Mouse (Mus musculus) heart, embryonic 11.5 days (tissue): Measurements from ENCODE around the gene Cracr2a. TPM values are rescaled to one million over a fixed set of nuclear protein-coding genes. Genes with fewer than 3 reads are reported as not detected.

Experiments used
- ATAC-seq: fragments of 200-750 bp; cut with Nextera tagmentation; replicated peaks from 2 replicates; pipeline ENCODE4 v1.8.0; 2017; ENCODE audit warnings: moderate library complexity; ENCODE audit not compliant: insufficient number of reproducible peaks, low FRiP score, low TSS enrichment
- H3K27ac ChIP-seq: fragments of 300-500 bp; sonication (generic); 2 replicates; pipeline ENCODE4 v1.5.1; 2014; ENCODE audit warnings: mild to moderate bottlenecking, low read depth, low read length
- H3K27me3 ChIP-seq: fragments of 300-500 bp; sonication (generic); 2 replicates; pipeline ENCODE4 v1.6.1; 2014; ENCODE audit warnings: mild to moderate bottlenecking, low read length, mixed read lengths; ENCODE audit not compliant: control insufficient read depth, insufficient read depth
- H3K36me3 ChIP-seq: fragments of 300-500 bp; sonication (generic); 2 replicates; pipeline ENCODE4 v1.6.1; 2014; ENCODE audit warnings: mild to moderate bottlenecking, low read length, moderate library complexity, mixed read lengths; ENCODE audit not compliant: control insufficient read depth, insufficient read depth
- H3K4me1 ChIP-seq: fragments of 300-500 bp; sonication (generic); 2 replicates; pipeline ENCODE4 v1.6.1; 2014; ENCODE audit warnings: low read length; ENCODE audit not compliant: control insufficient read depth, insufficient read depth
- H3K4me2 ChIP-seq: fragments of 300-500 bp; sonication (generic); 2 replicates; pipeline ENCODE4 v1.6.1; 2014; ENCODE audit warnings: mild to moderate bottlenecking, moderate library complexity
- H3K4me3 ChIP-seq: fragments of 300-500 bp; sonication (generic); 2 replicates; pipeline ENCODE4 v1.5.1; 2014; ENCODE audit warnings: low read depth, low read length
- H3K9ac ChIP-seq: fragments of 300-500 bp; sonication (generic); 2 replicates; pipeline ENCODE4 v1.6.1; 2014; ENCODE audit warnings: mild to moderate bottlenecking, low read depth, low read length, moderate library complexity
- H3K9me3 ChIP-seq: fragments of 300-500 bp; sonication (generic); replicated peaks from 2 replicates; pipeline ENCODE4 v1.6.1; 2016; ENCODE audit warnings: low read length; ENCODE audit not compliant: control insufficient read depth
- WGBS: fragments of 180-500 bp; shearing (Covaris S2); extraction: QIAGEN DNeasy Blood & Tissue Kit; methylation state at CpG from one replicate; pipeline ENCODE4 v1.1.7; 2014; ENCODE audit not compliant: insufficient replicate concordance; 5-methylcytosine and 5-hydroxymethylcytosine counted together
- polyA plus RNA-seq: library from polyadenylated mRNA; unstranded; fragments of >200 nt; fragmentation: Nextera tagmentation; extraction: Ambion mirVana; gene quantifications from 2 replicates; pipeline ENCODE4 v1.2.1, GENCODE M21; 2014

Cracr2a gene
- polyA plus RNA-seq, 1 experiment from 2014 or later, result 0.93 TPM

GRCm38 (mm10) chr6:127657152-127657551, 96.0 kb downstream of the Cracr2a start:
- H3K27me3 ChIP-seq, result no peaks in the 10 kb centered on the region
- H3K4me3 ChIP-seq, result no peak overlapping the region
- H3K4me1 ChIP-seq, result no peaks in the 10 kb centered on the region
- no peak for ATAC-seq
- H3K27ac ChIP-seq, result no peak overlapping the region
- WGBS, result 85% methylated on average over 11 of the region's 11 CpGs
- H3K4me2 ChIP-seq, result no peak overlapping the region
- peaks cover 6% of the 10 kb centered on the region for H3K36me3 ChIP-seq
- no peak overlapping the region for H3K9ac ChIP-seq
- H3K9me3 ChIP-seq, result peaks cover 7% of the 10 kb centered on the region; the same call in 1 of the 2 replicates

GRCm38 (mm10) chr6:127659472-127659871, 98.3 kb downstream of the Cracr2a start:
- Histone ChIP-seq H3K4me1 (0 out of 2 replicates have a peak, but pooled peaks cover 3% of the 10 kb centered on the region), H3K27ac (no peak overlapping the region), H3K36me3 (peaks cover under 1% of the 10 kb centered on the region; the same call in 1 of the 2 replicates), H3K9ac (no peak overlapping the region), H3K4me2 (no peak overlapping the region), H3K9me3 (no peaks in the 10 kb centered on the region; the same call in 1 of the 2 replicates), H3K4me3 (no peak overlapping the region), H3K27me3 (0 out of 2 replicates have a peak, but pooled peaks cover under 1% of the 10 kb centered on the region)
- ATAC-seq, result no peak
- WGBS, result 73% methylated on average over 5 of the region's 5 CpGs

GRCm38 (mm10) chr6:127659966-127660365, 98.8 kb downstream of the Cracr2a start:
- no peak for ATAC-seq
- Histone ChIP-seq H3K9me3 (no peaks in the 10 kb centered on the region), H3K4me2 (no peak overlapping the region), H3K4me1 (0 out of 2 replicates have a peak, but pooled peaks cover 3% of the 10 kb centered on the region), H3K9ac (no peak overlapping the region), H3K27me3 (0 out of 2 replicates have a peak, but pooled peaks cover 3% of the 10 kb centered on the region), H3K36me3 (no peaks in the 10 kb centered on the region), H3K4me3 (no peak overlapping the region), H3K27ac (no peak overlapping the region)
- WGBS, result 79% methylated on average over 4 of the region's 4 CpGs

- H3K4me3 ChIP-seq, result no peak overlapping the region
- H3K36me3 ChIP-seq, result no peaks in the 10 kb centered on the region
- no peak overlapping the region for H3K9ac ChIP-seq
- no peak overlapping the region for H3K4me2 ChIP-seq
- 74% methylated on average over 7 of the region's 7 CpGs for WGBS
- 0 out of 2 replicates have a peak, but pooled peaks cover 3% of the 10 kb centered on the region for H3K27me3 ChIP-seq
- 0 out of 2 replicates have a peak, but pooled peaks cover 3% of the 10 kb centered on the region for H3K4me1 ChIP-seq
- no peaks in the 10 kb centered on the region for H3K9me3 ChIP-seq
- ATAC-seq, result no peak
- H3K27ac ChIP-seq, result no peak overlapping the region
Observed at GRCm38 (mm10) chr6:127661717-127662292, 100.7 kb downstream of the Cracr2a start.

- 44% methylated on average over 7 of the region's 7 CpGs for WGBS
- Histone ChIP-seq H3K9ac (no peak overlapping the region), H3K4me3 (no peak overlapping the region), H3K9me3 (no peaks in the 10 kb centered on the region), H3K36me3 (no peaks in the 10 kb centered on the region), H3K4me1 (peaks cover 3% of the 10 kb centered on the region; the same call in 1 of the 2 replicates), H3K27me3 (0 out of 2 replicates have a peak, but pooled peaks cover 3% of the 10 kb centered on the region), H3K4me2 (no peak overlapping the region), H3K27ac (no peak overlapping the region)
- ATAC-seq, result no peak
Observed at GRCm38 (mm10) chr6:127663263-127663662, 102.1 kb downstream of the Cracr2a start.

GRCm38 (mm10) chr6:127669313-127669712, 108.2 kb downstream of the Cracr2a start:
- H3K9me3 ChIP-seq, result no peaks in the 10 kb centered on the region
- no peaks in the 10 kb centered on the region for H3K36me3 ChIP-seq
- H3K4me3 ChIP-seq, result no peak overlapping the region
- no peak for ATAC-seq
- 85% methylated on average over 4 of the region's 4 CpGs for WGBS
- H3K4me1 ChIP-seq, result no peaks in the 10 kb centered on the region; the same call in 1 of the 2 replicates
- no peak overlapping the region for H3K4me2 ChIP-seq
- 0 out of 2 replicates have a peak, but pooled peaks cover 3% of the 10 kb centered on the region for H3K27me3 ChIP-seq
- H3K9ac ChIP-seq, result no peak overlapping the region
- no peak overlapping the region for H3K27ac ChIP-seq

- no peak overlapping the region for H3K27ac ChIP-seq
- H3K9me3 ChIP-seq, result no peaks in the 10 kb centered on the region
- WGBS, result 91% methylated on average over 4 of the region's 4 CpGs
- H3K4me3 ChIP-seq, result no peak overlapping the region
- H3K9ac ChIP-seq, result no peak overlapping the region
- H3K4me2 ChIP-seq, result no peak overlapping the region
- H3K27me3 ChIP-seq, result no peaks in the 10 kb centered on the region
- no peak for ATAC-seq
- H3K4me1 ChIP-seq, result no peaks in the 10 kb centered on the region; the same call in 1 of the 2 replicates
- no peaks in the 10 kb centered on the region for H3K36me3 ChIP-seq
Observed at GRCm38 (mm10) chr6:127670031-127670430, 108.9 kb downstream of the Cracr2a start.

GRCm38 (mm10) chr6:127672071-127672470, 110.9 kb downstream of the Cracr2a start:
- Histone ChIP-seq H3K9me3 (no peaks in the 10 kb centered on the region), H3K27me3 (no peaks in the 10 kb centered on the region), H3K9ac (no peak overlapping the region), H3K4me1 (no peaks in the 10 kb centered on the region; the same call in 1 of the 2 replicates), H3K4me3 (no peak overlapping the region), H3K36me3 (no peaks in the 10 kb centered on the region), H3K4me2 (no peak overlapping the region), H3K27ac (no peak overlapping the region)
- ATAC-seq, result no peak
- WGBS, result 64% methylated on average over 7 of the region's 7 CpGs

GRCm38 (mm10) chr6:127676866-127677265, 115.7 kb downstream of the Cracr2a start:
- Histone ChIP-seq H3K27ac (no peak overlapping the region), H3K9me3 (no peaks in the 10 kb centered on the region), H3K27me3 (no peaks in the 10 kb centered on the region), H3K4me1 (no peaks in the 10 kb centered on the region), H3K4me3 (no peak overlapping the region), H3K4me2 (no peak overlapping the region), H3K9ac (no peak overlapping the region), H3K36me3 (no peaks in the 10 kb centered on the region)
- ATAC-seq, result no peak
- 74% methylated on average over 11 of the region's 11 CpGs for WGBS
